Mouse (Mus musculus) ES-Bruce4 (cell line): ENCODE measurements around the gene Smurf2. TPM values are rescaled to one million over a fixed set of nuclear protein-coding genes. Genes with fewer than 3 reads are reported as not detected.
A peak's percentile ranks its signal among the peaks of the same experiment; 100 is the strongest.

ENCODE experiments used
- H3K27ac ChIP-seq: 2 replicates; pipeline ENCODE4 v1.5.1; 2012; ENCODE audit warnings: low read length, inconsistent platforms; ENCODE audit not compliant: insufficient read depth
- H3K27me3 ChIP-seq: 2 replicates; pipeline ENCODE4 v1.6.1; 2012; ENCODE audit warnings: mild to moderate bottlenecking, low read length, inconsistent platforms; ENCODE audit not compliant: control insufficient read depth, poor library complexity, insufficient read depth, severe bottlenecking
- H3K36me3 ChIP-seq: 2 replicates; pipeline ENCODE4 v1.6.1; 2012; ENCODE audit warnings: inconsistent platforms, mild to moderate bottlenecking, low read length, moderate library complexity; ENCODE audit not compliant: control insufficient read depth, poor library complexity, insufficient read depth, severe bottlenecking
- H3K4me1 ChIP-seq: one replicate; pipeline ENCODE4 v1.8.1; 2011; ENCODE audit warnings: low read length; ENCODE audit not compliant: control insufficient read depth, insufficient read depth
- H3K4me3 ChIP-seq: 2 replicates; pipeline ENCODE4 v1.5.1; 2011; ENCODE audit warnings: low read depth, mild to moderate bottlenecking, low read length
- H3K9ac ChIP-seq: 2 replicates; pipeline ENCODE4 v1.6.1; 2012; ENCODE audit warnings: low read depth, mild to moderate bottlenecking, inconsistent platforms; ENCODE audit not compliant: poor library complexity, severe bottlenecking
- H3K9me3 ChIP-seq: replicated peaks from 2 replicates; pipeline ENCODE4 v1.6.1; 2012; ENCODE audit warnings: mild to moderate bottlenecking, low read length, inconsistent platforms; ENCODE audit not compliant: control insufficient read depth, poor library complexity, insufficient read depth, severe bottlenecking
- CTCF ChIP-seq: IDR thresholded peaks from one replicate; pipeline ENCODE4 v1.8.1; 2011; ENCODE audit warnings: low read depth, low read length
- EP300 ChIP-seq: IDR thresholded peaks from 2 replicates; pipeline ENCODE4 v1.6.1; 2011; ENCODE audit warnings: low read depth, low read length; ENCODE audit not compliant: insufficient read depth
- POLR2A ChIP-seq: IDR thresholded peaks from one replicate; pipeline ENCODE4 v1.8.1; 2011; ENCODE audit warnings: low read length; ENCODE audit not compliant: insufficient read depth
- polyA plus RNA-seq: library from polyadenylated mRNA; stranded (reverse); fragments of >200 nt; gene quantifications from 2 replicates; pipeline ENCODE4 v1.2.4, GENCODE M21; 2011; ENCODE audit warnings: low read depth; ENCODE audit not compliant: missing spikeins, insufficient read depth, insufficient read length

Smurf2 gene
- polyA plus RNA-seq, 1 experiment, result 50.2 TPM

GRCm38 (mm10) chr11:106779388-106780088 is 141.0 kb downstream of the Smurf2 start, which contains the start of gene Polg2:
TSS of gene Polg2 (minus strand) at chr11:106779537.
- Histone ChIP-seq H3K27me3 (no peaks in the 10 kb centered on the region), H3K27ac (peak within 1 kb of the TSS; percentile 92), H3K4me1 (no peaks in the 10 kb centered on the region), H3K4me3 (peak within 1 kb of the TSS; percentile 92), H3K9me3 (no peaks in the 10 kb centered on the region), H3K36me3 (peaks cover 62% of the 10 kb centered on the region), H3K9ac (peak within 1 kb of the TSS; percentile 89)
- TF ChIP-seq CTCF (no peak), POLR2A (peak; percentile 94), EP300 (peak; percentile 62; the same call in 1 of the 2 replicates)

- Histone ChIP-seq H3K9ac (peak overlapping the region; percentile 89), H3K27ac (peak overlapping the region; percentile 60), H3K9me3 (no peaks in the 10 kb centered on the region), H3K36me3 (peaks cover 60% of the 10 kb centered on the region), H3K4me1 (no peaks in the 10 kb centered on the region), H3K27me3 (no peaks in the 10 kb centered on the region), H3K4me3 (peak overlapping the region; percentile 92)
- TF ChIP-seq CTCF, result no peak
- TF ChIP-seq EP300, result no peak
- no peak for TF ChIP-seq POLR2A
These were observed 141.7 kb downstream of the Smurf2 start for GRCm38 (mm10) chr11:106778589-106779387.

GRCm38 (mm10) chr11:106778132-106778531 is 142.4 kb downstream of the Smurf2 start:
- TF ChIP-seq CTCF (no peak), EP300 (no peak), POLR2A (no peak)
- peak overlapping the region; percentile 43; the same call in 1 of the 2 replicates for H3K4me3 ChIP-seq

GRCm38 (mm10) chr11:106777395-106777794 is 143.1 kb downstream of the Smurf2 start:
- Histone ChIP-seq H3K9me3 (no peaks in the 10 kb centered on the region), H3K4me3 (no peak overlapping the region), H3K27ac (no peak overlapping the region), H3K27me3 (no peaks in the 10 kb centered on the region), H3K36me3 (peaks cover 58% of the 10 kb centered on the region), H3K4me1 (no peaks in the 10 kb centered on the region), H3K9ac (no peak overlapping the region)
- TF ChIP-seq POLR2A (no peak), EP300 (no peak), CTCF (no peak)

More at GRCm38 (mm10) chr11:106778132-106778531, 142.4 kb downstream of the Smurf2 start:
- H3K27ac ChIP-seq, result no peak overlapping the region
- H3K9me3 ChIP-seq, result no peaks in the 10 kb centered on the region
- H3K9ac ChIP-seq, result peak overlapping the region; percentile 89; the same call in 1 of the 2 replicates
- no peaks in the 10 kb centered on the region for H3K27me3 ChIP-seq
- peaks cover 59% of the 10 kb centered on the region for H3K36me3 ChIP-seq
- H3K4me1 ChIP-seq, result no peaks in the 10 kb centered on the region

GRCm38 (mm10) chr11:106776960-106777359 is 143.6 kb downstream of the Smurf2 start:
- H3K4me1 ChIP-seq, result no peaks in the 10 kb centered on the region
- H3K9me3 ChIP-seq, result no peaks in the 10 kb centered on the region
- H3K4me3 ChIP-seq, result no peak overlapping the region
- no peak overlapping the region for H3K9ac ChIP-seq
- no peak overlapping the region for H3K27ac ChIP-seq
- peaks cover 58% of the 10 kb centered on the region for H3K36me3 ChIP-seq
- no peak for TF ChIP-seq CTCF
- no peak for TF ChIP-seq POLR2A
- no peak for TF ChIP-seq EP300
- H3K27me3 ChIP-seq, result no peaks in the 10 kb centered on the region
